Mouse (Mus musculus) neural tube, embryonic 11.5 days (tissue): ENCODE results near the gene Ogn. TPM values are rescaled to one million over a fixed set of nuclear protein-coding genes. Genes with fewer than 3 reads are reported as not detected.
"Not testable (repeated sequence)": the region's sequence is repeated elsewhere in the genome, so short reads cannot be mapped to it uniquely, and the experiment has no call there.

Experiments used
- ATAC-seq: fragments of 200-750 bp; cut with Nextera tagmentation; 2 replicates; pipeline ENCODE4 v1.8.0; 2017; ENCODE audit warnings: moderate number of reproducible peaks, mild to moderate bottlenecking, moderate TSS enrichment, moderate library complexity; ENCODE audit not compliant: insufficient read depth, low FRiP score, low TSS enrichment
- DNase-seq: peaks from one replicate; pipeline ENCODE4 v3.0.0-alpha.2; 2015; ENCODE audit warnings: low spot score
- H3K27ac ChIP-seq: fragments of 300-500 bp; sonication (generic); 2 replicates; pipeline ENCODE4 v1.5.1; 2014; ENCODE audit warnings: low read depth, mild to moderate bottlenecking, low read length
- H3K27me3 ChIP-seq: fragments of 300-500 bp; sonication (generic); 2 replicates; pipeline ENCODE4 v1.6.1; 2014; ENCODE audit warnings: mild to moderate bottlenecking, low read length, mixed read lengths; ENCODE audit not compliant: control insufficient read depth, insufficient read depth
- H3K36me3 ChIP-seq: fragments of 300-500 bp; sonication (generic); 2 replicates; pipeline ENCODE4 v1.6.1; 2014; ENCODE audit warnings: mild to moderate bottlenecking, low read length, moderate library complexity, mixed read lengths; ENCODE audit not compliant: control insufficient read depth, insufficient read depth
- H3K4me1 ChIP-seq: fragments of 300-500 bp; sonication (generic); 2 replicates; pipeline ENCODE4 v1.6.1; 2014; ENCODE audit warnings: low read length, mixed read lengths; ENCODE audit not compliant: control insufficient read depth, insufficient read depth
- H3K4me2 ChIP-seq: fragments of 300-500 bp; sonication (generic); 2 replicates; pipeline ENCODE4 v1.6.1; 2014; ENCODE audit warnings: low read depth, mild to moderate bottlenecking, moderate library complexity
- H3K4me3 ChIP-seq: fragments of 300-500 bp; sonication (generic); 2 replicates; pipeline ENCODE4 v1.5.1; 2014; ENCODE audit warnings: low read depth, low read length
- H3K9ac ChIP-seq: fragments of 300-500 bp; sonication (generic); 2 replicates; pipeline ENCODE4 v1.6.1; 2014; ENCODE audit warnings: mild to moderate bottlenecking, low read length
- H3K9me3 ChIP-seq: fragments of 300-500 bp; sonication (generic); 2 replicates; pipeline ENCODE4 v1.6.1; 2016; ENCODE audit warnings: low read length; ENCODE audit not compliant: control insufficient read depth
- WGBS: fragments of 180-500 bp; shearing (Covaris S2); extraction: QIAGEN DNeasy Blood & Tissue Kit; methylation state at CpG from one replicate; pipeline ENCODE4 v1.1.7; 2014; 5-methylcytosine and 5-hydroxymethylcytosine counted together
- polyA plus RNA-seq: library from polyadenylated mRNA; unstranded; fragments of >200 nt; fragmentation: Nextera tagmentation; extraction: Ambion mirVana; gene quantifications from 2 replicates; pipeline ENCODE4 v1.2.1, GENCODE M21; 2014

Gene Ogn
- polyA plus RNA-seq, 1 experiment from 2014 or later: 2.3 TPM

- WGBS: 87% methylated on average over 8 of the region's 8 CpGs
- no peaks in the 10 kb centered on the region for H3K4me1 ChIP-seq
- H3K9ac ChIP-seq: no peak overlapping the region
- H3K27ac ChIP-seq: no peak overlapping the region
- no peaks in the 10 kb centered on the region for H3K36me3 ChIP-seq
- no peak overlapping the region for H3K4me2 ChIP-seq
- DNase-seq (no peak), ATAC-seq (no peak)
- H3K9me3 ChIP-seq: no peaks in the 10 kb centered on the region
- no peak overlapping the region for H3K4me3 ChIP-seq
- H3K27me3 ChIP-seq: no peaks in the 10 kb centered on the region
Measured at GRCm38 (mm10) chr13:49584307-49585005, 23.4 kb upstream of the Ogn start.

- Histone ChIP-seq H3K36me3 (no peaks in the 10 kb centered on the region), H3K4me2 (no peak overlapping the region), H3K9ac (no peak overlapping the region), H3K27me3 (no peaks in the 10 kb centered on the region), H3K27ac (no peak overlapping the region), H3K4me3 (no peak overlapping the region), H3K4me1 (no peaks in the 10 kb centered on the region), H3K9me3 (no peaks in the 10 kb centered on the region)
- 99% methylated on average over 6 of the region's 6 CpGs for WGBS
- ATAC-seq (no peak), DNase-seq (no peak)
Measured at GRCm38 (mm10) chr13:49586062-49586461, 21.8 kb upstream of the Ogn start.

DNA sequence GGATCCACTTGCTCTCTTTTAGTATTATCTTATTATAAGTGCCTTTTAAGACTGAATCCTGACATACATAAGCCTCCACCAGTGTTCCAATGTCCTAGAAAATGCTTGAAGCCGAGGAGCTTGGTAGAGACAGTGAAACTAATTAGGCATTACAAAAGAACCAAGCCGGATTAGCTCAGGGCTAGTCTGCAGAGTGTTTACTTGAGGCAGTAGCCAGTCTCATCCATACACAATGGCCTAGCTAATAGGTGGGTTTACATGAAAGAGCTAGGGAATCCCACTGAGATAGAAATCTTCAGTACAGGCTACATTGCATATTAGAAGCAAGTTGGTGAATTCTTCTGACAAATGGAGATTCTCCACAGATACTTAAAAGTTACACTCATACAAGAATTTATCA is 5.3 kb upstream of the Ogn start:
- H3K4me2 ChIP-seq, H3K27ac ChIP-seq, H3K4me3 ChIP-seq, DNase-seq, H3K27me3 ChIP-seq, H3K4me1 ChIP-seq, H3K36me3 ChIP-seq, ATAC-seq, H3K9me3 ChIP-seq, H3K9ac ChIP-seq: not testable (repeated sequence)
- WGBS: 83% methylated on average over 2 of the region's 2 CpGs

- Histone ChIP-seq H3K4me2 (no peak overlapping the region), H3K4me3 (no peak overlapping the region), H3K4me1 (no peaks in the 10 kb centered on the region), H3K36me3 (no peaks in the 10 kb centered on the region), H3K9ac (no peak overlapping the region), H3K27me3 (no peaks in the 10 kb centered on the region), H3K27ac (no peak overlapping the region), H3K9me3 (no peaks in the 10 kb centered on the region)
- DNase-seq (no peak), ATAC-seq (no peak)
Measured at GRCm38 (mm10) chr13:49603603-49604002, 4.2 kb upstream of the Ogn start.

GRCm38 (mm10) chr13:49608589-49609322 is 910 bp downstream of the Ogn start:
- Histone ChIP-seq H3K36me3 (no peaks in the 10 kb centered on the region), H3K27me3 (no peaks in the 10 kb centered on the region), H3K4me2 (no peak overlapping the region), H3K27ac (no peak overlapping the region), H3K4me3 (no peak overlapping the region), H3K9me3 (no peaks in the 10 kb centered on the region), H3K9ac (no peak overlapping the region), H3K4me1 (no peaks in the 10 kb centered on the region)
- WGBS: 86% methylated on average over 4 of the region's 4 CpGs
- ATAC-seq (no peak), DNase-seq (no peak)

GRCm38 (mm10) chr13:49617021-49617420 is 9.2 kb downstream of the Ogn start:
- Histone ChIP-seq H3K4me1 (no peaks in the 10 kb centered on the region), H3K27ac (no peak overlapping the region), H3K4me3 (no peak overlapping the region), H3K4me2 (no peak overlapping the region), H3K9me3 (no peaks in the 10 kb centered on the region), H3K9ac (no peak overlapping the region), H3K27me3 (no peaks in the 10 kb centered on the region), H3K36me3 (no peaks in the 10 kb centered on the region)
- 97% methylated on average over 3 of the region's 3 CpGs for WGBS
- DNase-seq (no peak), ATAC-seq (no peak)

DNA sequence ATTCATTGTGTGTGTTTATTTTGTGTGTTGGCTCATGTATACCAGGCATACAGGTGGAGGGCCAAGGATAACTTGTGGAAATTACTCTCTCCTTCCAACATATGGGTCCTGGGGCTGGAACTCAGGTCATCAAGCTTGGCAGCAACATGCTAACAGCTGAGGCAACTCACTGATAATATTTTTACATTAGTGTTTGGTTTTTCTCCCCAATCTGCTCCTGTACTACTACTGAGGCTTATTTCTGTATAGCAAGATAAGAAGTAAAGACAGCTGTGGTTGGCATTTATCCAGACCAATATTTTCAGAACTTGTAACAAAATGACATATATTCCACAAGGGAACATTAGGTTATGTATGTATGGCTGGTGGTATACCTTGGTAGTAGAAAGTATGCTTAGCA is 10.5 kb downstream of the Ogn start:
- H3K4me2 ChIP-seq: no peak overlapping the region
- no peaks in the 10 kb centered on the region for H3K27me3 ChIP-seq
- H3K4me1 ChIP-seq: no peaks in the 10 kb centered on the region
- DNase-seq: no peak
- no peak overlapping the region for H3K9ac ChIP-seq
- H3K4me3 ChIP-seq: no peak overlapping the region
- no peaks in the 10 kb centered on the region for H3K36me3 ChIP-seq
- ATAC-seq: no peak
- H3K9me3 ChIP-seq: no peaks in the 10 kb centered on the region
- no peak overlapping the region for H3K27ac ChIP-seq

GRCm38 (mm10) chr13:49623216-49623615 is 15.4 kb downstream of the Ogn start:
- Histone ChIP-seq H3K27ac (no peak overlapping the region), H3K4me1 (no peaks in the 10 kb centered on the region), H3K27me3 (no peaks in the 10 kb centered on the region), H3K4me3 (no peak overlapping the region), H3K4me2 (no peak overlapping the region), H3K9me3 (no peaks in the 10 kb centered on the region), H3K36me3 (no peaks in the 10 kb centered on the region), H3K9ac (no peak overlapping the region)
- ATAC-seq (no peak), DNase-seq (no peak)
- 96% methylated on average over 1 of the region's 1 CpGs for WGBS

DNA sequence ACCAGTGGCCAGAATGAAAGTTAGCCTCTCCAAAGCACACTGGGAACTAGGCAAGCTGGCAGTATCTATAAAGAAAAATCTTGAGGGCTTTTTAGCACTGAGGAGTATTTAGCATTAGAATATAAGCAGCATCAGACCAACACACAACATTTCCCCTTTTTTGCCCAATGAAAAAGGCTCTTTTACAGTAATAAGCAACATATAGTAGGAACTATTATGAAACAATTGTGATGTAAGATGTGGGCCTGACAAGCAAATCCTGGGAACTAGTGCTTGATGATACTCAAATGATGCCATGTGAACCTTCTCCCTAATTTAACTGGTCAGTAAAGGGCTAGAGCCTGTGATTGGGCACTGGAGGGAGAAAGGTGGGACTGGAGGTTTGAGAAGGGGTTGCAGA is 20.3 kb downstream of the Ogn start:
- no peak overlapping the region for H3K4me2 ChIP-seq
- no peaks in the 10 kb centered on the region for H3K9me3 ChIP-seq
- no peaks in the 10 kb centered on the region for H3K4me1 ChIP-seq
- H3K27ac ChIP-seq: no peak overlapping the region
- no peak overlapping the region for H3K9ac ChIP-seq
- no peak overlapping the region for H3K4me3 ChIP-seq
- H3K27me3 ChIP-seq: no peaks in the 10 kb centered on the region
- ATAC-seq (no peak), DNase-seq (no peak)
- H3K36me3 ChIP-seq: no peaks in the 10 kb centered on the region
